Mouse (Mus musculus): Measurements from ENCODE around the gene Cdh23.
"Not testable (repeated sequence)": the region's sequence is repeated elsewhere in the genome, so short reads cannot be mapped to it uniquely, and the experiment has no call there.

Gene Cdh23

GRCm38 (mm10) chr10:60696390-60696789 lies at the start of gene Cdh23:
TSS of gene Cdh23 (minus strand) at chr10:60696490.
- no peak for DNase-seq (ENCODE audit: low read depth, low spot score)

DNA sequence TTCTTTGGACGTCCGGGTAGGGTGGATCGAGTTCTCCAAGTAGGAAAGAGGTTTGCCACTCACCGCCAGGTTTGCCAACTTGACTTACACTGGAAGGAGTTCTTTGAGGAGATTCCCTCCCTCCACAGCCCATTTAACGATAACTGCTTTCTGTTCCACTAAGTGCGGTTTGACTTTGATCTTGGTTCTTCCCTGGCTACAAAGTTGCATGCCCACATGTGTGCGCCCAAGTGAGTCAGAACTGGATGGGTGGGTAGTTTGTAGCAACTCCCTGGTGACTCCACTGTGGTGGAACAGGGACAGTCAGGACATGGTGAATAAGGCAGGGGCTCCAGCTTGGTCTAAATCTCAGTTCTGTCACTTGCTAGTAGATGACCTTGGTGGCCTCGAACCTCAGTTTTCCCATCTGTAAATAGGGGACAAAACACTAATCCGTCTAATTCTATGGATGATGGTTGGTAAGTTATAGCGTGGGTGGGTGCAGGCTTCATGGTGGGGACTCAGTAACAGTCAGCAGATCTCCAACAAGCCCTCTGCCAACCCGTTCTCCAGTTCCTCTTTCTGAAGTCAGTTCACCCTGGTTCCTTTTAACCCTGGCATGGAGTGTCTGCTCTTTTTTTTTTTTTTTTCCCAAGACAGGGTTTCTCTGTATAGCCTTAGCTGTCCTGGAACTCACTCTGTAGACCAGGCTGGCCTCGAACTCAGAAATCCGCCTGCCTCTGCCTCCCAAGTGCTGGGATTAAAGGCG lies 48.4 kb upstream of the Cdh23 start:
- DNase-seq (ENCODE audit: low read depth, low spot score): no peak

- no peak for DNase-seq (ENCODE audit: low read depth, low spot score)
These were observed 47.4 kb upstream of the Cdh23 start for GRCm38 (mm10) chr10:60743681-60744080.

DNA sequence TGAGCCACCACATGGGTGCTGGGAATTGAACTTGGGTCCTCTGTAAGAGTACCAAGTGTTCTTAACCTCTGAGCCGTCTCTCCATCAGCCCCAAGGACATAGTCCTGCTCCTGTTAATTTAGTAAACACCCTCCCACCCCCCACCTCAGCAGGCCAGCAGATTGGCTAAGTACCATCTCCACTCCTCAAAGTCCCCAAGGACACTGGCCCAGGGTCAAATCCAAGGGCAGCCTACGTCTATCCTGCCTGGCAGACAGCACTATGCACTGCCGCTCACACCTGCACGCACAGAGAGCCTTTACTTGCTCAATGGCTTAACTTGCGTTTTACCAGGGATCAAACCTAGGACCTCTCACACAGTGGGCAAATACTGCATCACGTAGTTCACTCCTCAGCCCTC lies 46.7 kb upstream of the Cdh23 start:
- no peak for DNase-seq (ENCODE audit: low read depth, low spot score)

DNA sequence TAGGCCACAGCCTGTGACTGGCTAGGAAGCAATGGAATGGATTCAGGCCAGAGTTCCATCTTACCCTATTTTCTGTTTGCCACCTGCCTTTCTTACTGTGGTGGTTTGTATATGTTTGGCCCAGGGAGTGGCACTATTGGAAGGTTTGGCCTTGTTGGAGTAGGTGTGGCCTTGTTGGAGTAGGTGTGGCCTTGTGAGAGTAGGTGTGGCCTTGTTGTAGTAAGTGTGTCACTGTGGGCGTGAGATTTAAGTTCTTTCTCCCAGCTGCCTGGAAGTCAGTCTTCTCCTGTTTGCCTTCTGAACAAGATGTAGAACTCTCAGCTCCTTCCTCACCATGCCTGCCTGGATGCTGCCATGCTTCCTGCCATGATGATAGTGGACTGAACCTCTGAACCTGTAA lies 46.0 kb upstream of the Cdh23 start:
- DNase-seq (ENCODE audit: low read depth, low spot score): not testable (repeated sequence)

DNA sequence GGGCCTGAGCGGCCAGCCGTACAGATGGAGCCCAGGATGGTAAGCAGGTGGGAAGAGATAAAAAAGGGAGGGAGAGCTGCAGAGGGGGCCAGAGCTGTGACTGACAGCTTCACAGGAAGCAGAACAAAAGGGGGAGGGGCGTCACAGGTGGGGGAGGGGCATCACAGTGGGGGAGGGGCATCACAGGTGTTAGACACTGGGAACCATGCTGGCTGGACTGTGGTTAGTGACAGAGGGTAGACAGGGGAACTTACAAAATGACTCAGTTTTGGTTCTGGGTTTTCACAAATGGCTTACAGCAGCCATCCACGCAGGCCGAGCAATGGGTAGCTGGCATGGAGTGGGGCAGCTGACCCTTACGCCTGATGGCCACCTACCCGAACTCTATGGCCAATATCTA lies 45.1 kb upstream of the Cdh23 start:
- DNase-seq (ENCODE audit: low read depth, low spot score): no peak

DNA sequence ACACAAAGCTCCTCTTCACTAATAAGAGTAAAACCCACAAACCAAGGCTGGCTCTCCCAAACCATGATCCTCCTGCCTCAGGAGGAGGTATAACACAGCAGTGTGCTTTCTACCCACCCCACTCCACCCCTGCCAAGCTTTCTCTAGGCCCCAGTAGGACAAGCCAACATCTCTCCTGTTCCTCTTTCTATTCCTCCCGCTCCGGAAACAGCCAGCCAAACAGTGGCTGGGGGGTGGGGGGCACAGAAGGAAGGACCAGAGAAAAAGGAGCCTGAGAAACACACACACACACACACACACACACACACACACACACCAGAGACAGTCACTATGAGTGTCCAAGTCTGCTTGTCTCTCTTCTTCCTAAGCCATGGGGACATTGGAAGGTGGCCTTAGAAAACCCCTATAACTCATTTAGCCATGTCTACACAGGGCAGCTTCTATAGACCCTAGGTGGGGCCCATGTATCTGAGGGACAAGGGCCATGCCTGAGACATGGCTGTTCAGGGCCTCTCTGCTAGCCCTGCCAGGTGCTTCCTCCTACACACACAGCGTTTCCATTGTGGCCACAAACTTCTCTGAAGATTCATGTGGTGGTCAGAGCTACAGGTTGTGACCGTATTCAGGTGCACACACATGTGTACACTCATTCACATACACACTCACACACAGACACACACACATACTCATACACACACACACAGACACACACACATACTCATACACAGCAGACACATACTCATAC lies 43.5 kb upstream of the Cdh23 start:
- no peak for DNase-seq (ENCODE audit: low read depth, low spot score)

DNA sequence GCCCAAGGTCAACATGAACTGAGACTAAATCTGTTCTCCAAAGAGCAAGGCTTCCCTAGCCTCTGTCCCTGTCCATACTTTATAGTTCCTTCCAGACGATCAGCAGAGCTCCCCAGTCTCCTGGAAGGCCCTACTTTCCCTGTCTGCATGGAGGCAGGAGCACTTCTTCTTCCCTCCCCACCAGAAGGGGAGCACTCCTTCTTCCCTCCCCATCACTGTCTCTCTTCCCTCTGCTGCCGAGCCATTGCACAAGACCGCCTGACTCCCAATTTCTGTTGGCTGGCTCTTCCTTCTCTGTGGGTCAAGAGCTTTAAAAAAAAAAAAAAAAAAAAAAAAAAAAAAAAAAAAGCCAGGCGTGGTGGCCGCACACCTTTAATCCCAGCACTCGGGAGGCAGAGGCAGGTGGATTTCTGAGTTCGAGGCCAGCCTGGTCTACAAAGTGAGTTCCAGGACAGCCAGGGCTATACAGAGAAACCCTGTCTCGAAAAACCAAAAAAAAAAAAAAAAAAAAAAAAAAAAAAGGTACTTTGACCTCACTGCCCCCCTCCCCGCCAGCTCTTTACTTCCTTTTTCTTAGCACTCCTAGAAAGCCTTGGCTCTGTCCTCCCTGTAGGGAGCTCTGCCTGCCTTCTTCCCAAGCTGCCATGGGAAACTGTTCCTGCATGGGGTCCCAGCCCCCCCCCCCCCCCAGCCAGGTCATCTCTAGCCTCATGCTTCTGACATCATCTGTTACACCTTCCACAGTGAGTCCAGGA lies 41.8 kb upstream of the Cdh23 start:
- no peak for DNase-seq (ENCODE audit: low read depth, low spot score)

DNA sequence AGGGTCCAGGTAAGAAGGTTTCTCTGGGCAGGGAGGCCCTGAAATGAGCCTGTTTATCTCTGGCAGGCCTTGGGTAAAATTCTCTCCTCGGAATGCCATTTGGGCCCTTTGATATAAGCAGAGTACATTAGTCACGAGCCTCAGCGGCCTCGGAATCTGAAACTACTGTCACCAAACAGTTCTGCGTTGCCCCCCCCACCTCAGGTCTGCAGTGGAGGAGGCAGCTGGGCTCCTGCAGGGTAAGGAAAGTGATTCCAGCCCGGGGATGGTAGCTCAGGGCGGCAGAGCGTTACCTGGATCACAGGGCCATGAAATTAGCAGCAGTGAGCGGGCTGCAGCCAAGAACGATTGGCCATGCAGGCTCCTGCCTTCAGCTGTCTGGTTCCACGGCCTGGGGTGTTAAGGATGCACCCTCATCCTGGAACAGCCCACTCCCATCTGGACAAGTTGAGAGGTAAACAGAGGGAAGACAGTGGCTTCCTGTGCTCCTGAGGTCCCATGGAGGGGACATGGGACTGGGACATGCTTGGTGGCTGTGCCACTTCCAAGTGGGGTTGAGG lies 41.0 kb upstream of the Cdh23 start:
- no peak for DNase-seq (ENCODE audit: low read depth, low spot score)

- DNase-seq (ENCODE audit: low read depth, low spot score): no peak
These were observed 39.4 kb upstream of the Cdh23 start for GRCm38 (mm10) chr10:60735737-60736136.

DNA sequence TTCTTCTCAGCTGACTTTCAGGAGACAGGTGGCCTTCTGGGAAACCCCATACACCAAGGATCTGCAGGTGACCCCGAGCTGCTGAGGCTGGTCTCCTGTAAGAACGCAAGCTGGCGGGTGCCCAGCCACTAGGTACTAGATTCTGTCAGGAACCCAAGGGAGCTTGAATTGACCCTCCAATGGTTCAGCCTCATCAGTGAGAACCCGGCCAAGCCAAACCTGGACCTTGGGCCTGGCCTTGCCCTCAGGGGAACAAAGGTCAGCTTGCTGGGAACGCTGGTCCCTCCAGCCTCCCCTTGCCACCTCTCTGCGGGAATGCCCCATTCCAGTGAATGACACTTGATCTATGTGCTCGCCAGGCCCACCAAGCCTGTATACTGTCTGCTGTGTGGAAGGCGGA lies 37.2 kb upstream of the Cdh23 start:
- DNase-seq (ENCODE audit: low read depth, low spot score): no peak

- DNase-seq (ENCODE audit: low read depth, low spot score): no peak
These were observed 36.1 kb upstream of the Cdh23 start for GRCm38 (mm10) chr10:60732397-60732861.

- no peak for DNase-seq (ENCODE audit: low read depth, low spot score)
These were observed 35.5 kb upstream of the Cdh23 start for GRCm38 (mm10) chr10:60731742-60732141.

GRCm38 (mm10) chr10:60727301-60727700 lies 31.0 kb upstream of the Cdh23 start:
- no peak for DNase-seq (ENCODE audit: low read depth, low spot score)

- no peak for DNase-seq (ENCODE audit: low read depth, low spot score)
These were observed 30.6 kb upstream of the Cdh23 start for GRCm38 (mm10) chr10:60726896-60727295.

GRCm38 (mm10) chr10:60724496-60724895 lies 28.2 kb upstream of the Cdh23 start:
- no peak for DNase-seq (ENCODE audit: low read depth, low spot score)

DNA sequence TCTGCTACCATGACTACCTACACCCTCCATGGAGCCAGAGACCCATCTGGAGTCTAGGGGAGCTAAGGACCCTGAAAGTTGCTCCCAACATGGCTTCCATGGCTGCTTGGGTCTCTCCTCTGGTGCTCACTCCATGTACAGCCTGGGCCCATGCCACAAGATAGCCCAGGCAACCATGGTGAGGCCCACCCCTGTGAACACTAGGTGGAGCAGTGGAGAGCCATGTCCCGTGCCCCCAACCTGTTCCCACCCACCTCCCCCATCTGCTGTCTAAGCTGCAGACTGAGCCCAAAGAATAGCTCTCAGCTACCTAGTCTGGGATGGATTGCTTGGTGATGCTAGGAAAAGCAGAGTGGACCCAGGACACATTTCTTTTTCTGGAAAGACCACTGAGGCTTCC lies 27.1 kb upstream of the Cdh23 start:
- DNase-seq (ENCODE audit: low read depth, low spot score): no peak

- no peak for DNase-seq (ENCODE audit: low read depth, low spot score)
These were observed 25.4 kb upstream of the Cdh23 start for GRCm38 (mm10) chr10:60721640-60722039.

- DNase-seq (ENCODE audit: low read depth, low spot score): no peak
These were observed 24.2 kb upstream of the Cdh23 start for GRCm38 (mm10) chr10:60720461-60720860.

GRCm38 (mm10) chr10:60718491-60718890 lies 22.2 kb upstream of the Cdh23 start:
- DNase-seq (ENCODE audit: low read depth, low spot score): no peak

DNA sequence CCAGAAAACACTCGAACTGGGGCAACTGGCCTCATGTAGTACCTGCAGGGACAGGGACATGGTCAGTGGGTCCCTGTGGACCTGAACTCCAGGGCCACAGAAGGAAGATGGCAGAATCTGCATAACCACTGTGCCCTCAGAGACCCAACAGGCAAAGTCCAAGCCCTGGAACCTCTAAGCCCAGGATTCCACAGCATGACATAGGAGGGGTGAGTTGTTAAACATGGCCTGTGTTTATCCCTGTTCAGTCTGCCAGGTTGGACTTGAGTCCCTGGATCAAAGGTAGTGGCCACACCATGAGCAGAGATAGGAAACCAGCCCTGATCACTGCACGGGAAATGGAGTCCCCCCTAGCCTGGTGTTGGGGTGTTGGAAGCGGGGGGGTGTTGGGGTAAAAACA lies 20.2 kb upstream of the Cdh23 start:
- no peak for DNase-seq (ENCODE audit: low read depth, low spot score)

DNA sequence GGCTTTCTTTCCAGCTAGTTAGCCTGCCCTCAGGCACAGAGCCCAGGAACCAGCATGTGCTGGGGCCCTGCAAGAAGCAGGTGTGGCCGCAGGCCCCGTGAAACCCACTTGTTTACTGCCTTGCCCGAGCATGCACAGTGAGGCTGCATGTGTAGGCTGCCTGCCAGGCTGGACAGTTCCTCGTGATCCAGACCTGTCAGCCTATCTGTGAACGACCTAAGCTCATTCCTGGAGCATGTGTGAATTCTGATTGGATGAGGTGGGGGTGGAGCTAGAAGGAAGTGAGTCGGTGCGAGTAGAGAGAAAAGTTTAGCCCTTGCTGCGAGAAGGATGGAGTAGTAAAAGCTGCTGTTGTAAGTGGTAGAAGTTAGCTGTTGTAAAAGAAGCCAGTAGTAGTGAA lies 16.0 kb upstream of the Cdh23 start:
- not testable (repeated sequence) for DNase-seq (ENCODE audit: low read depth, low spot score)

Measured in retina, postnatal 7 days (tissue).